Mouse (Mus musculus) spleen, postnatal 10 days (tissue): ENCODE results near the gene Vwf.

Experiments used
- DNase-seq, 2 experiments: peaks; one replicate each; pipeline ENCODE4 v3.0.0; 2021 to 2022; ENCODE audit warnings: low spot score in 2 of 2

The Vwf gene

GRCm38 (mm10) chr6:125586042-125586566 lies 39.5 kb downstream of the Vwf start:
- DNase-seq, result no peak

DNA sequence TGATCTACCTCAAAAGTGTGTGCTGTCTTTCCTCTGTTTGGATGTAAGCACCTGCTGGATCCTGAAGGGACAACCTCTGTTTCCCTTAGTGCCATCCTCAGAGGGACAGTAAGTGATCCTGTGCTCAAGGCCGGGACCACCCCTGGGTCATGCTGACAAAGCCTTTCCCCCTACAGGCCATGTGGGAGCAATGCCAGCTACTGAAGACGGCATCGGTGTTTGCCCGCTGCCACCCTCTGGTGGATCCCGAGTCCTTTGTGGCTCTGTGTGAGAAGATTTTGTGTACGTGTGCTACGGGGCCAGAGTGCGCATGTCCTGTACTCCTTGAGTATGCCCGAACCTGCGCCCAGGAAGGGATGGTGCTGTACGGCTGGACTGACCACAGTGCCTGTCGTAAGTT lies 41.7 kb downstream of the Vwf start:
- no peak for DNase-seq

GRCm38 (mm10) chr6:125589075-125589474 lies 42.5 kb downstream of the Vwf start:
- DNase-seq, result no peak

DNA sequence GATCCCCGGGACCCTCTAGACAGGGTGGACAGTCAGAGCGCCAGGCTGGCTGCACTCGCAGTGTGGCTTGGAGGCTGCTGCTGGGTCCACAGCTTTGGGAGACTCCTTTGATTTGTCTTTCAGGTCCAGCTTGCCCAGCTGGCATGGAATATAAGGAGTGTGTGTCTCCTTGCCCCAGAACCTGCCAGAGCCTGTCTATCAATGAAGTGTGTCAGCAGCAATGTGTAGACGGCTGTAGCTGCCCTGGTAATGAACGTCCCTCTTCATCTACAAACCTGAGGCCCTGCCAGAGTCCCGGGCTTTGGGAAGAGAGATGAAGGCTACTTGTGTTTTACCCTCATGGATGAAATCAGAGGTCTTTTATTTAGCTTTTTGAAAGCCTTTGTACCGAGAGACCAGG lies 43.5 kb downstream of the Vwf start:
- DNase-seq, result no peak

GRCm38 (mm10) chr6:125590471-125590870 lies 43.9 kb downstream of the Vwf start:
- DNase-seq, result no peak

DNA sequence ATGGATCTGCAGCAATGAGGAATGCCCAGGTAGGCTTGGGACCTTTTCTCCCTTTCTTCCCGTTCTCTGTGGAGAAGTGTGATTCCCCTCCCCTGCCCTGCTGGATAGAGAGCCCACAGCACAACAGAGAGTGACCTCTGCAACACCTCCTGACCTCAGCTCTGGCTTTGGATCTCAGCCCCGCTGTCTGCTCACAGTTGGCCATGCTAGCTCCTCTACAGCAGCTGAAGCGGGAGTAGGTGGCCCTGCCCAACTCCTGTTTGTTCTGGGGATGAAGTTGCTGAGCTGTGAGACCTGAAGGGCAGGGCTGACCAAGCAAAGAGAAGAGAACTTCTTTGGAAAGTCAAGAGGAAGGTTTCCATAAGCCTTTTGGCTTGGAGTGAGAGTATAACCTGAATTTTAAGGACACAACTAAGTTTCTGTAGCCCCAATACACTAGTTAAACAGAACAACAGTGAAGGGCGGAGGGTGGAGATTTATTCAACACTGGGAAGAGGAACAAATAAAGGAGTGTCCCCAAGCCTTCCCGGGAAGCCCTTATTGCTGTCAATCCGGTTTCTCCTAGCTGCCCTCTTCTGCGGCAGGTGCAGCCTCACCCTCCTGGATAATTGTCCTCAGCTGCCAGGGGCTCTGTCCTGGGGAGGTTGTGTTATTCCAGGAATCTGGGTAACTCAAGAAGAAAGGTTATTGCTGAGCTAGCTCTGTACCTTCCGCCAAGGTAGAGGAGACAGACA lies 45.2 kb downstream of the Vwf start:
- DNase-seq, result no peak

DNA sequence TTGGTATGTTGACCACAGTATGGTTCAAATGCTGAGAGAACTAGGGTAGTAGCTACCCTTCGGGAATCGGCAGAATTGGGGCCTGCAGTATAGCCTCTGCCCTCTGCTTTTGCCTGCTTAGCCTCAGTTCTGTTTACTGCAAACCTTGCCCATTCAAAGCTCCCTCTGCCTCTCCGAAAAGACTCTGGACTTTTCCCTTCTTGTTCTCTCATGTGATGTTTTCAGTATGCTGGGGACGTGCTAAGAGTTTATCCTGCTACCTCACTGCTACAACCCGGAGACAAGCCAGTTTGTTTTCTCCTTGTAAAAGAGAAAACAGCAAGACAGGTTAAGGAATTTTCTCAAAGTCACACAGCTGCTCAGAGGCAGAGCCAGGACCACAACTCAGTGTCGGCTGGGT lies 46.0 kb downstream of the Vwf start:
- no peak for DNase-seq

DNA sequence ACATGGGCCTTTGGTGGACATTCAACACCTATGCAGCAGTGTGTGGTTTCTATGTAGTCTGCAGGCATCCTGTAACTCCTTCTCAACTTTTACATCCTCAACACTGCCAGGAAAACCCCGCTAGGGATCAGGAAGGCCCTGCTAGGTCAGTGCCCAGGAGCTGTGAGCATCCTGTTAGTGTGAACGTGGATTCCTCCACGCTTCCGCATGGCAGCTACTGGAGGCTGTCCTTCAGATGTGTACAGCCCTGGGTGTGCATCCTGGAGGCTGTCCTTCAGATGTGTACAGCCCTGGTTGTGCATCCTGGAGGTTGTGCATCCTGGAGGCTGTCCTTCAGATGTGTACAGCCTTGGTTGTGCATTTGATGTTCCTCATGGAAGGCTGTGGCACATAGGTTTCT lies 47.7 kb downstream of the Vwf start:
- DNase-seq, result no peak

- DNase-seq, result no peak
Measured at GRCm38 (mm10) chr6:125594825-125595224, 48.3 kb downstream of the Vwf start.

- DNase-seq, result no peak
Measured at GRCm38 (mm10) chr6:125596701-125597318, 50.2 kb downstream of the Vwf start.

GRCm38 (mm10) chr6:125597716-125598115 lies 51.1 kb downstream of the Vwf start:
- no peak for DNase-seq

GRCm38 (mm10) chr6:125600036-125600558 lies 53.5 kb downstream of the Vwf start:
- DNase-seq, result peak; percentile 75 to 83

- DNase-seq, result no peak
Measured at GRCm38 (mm10) chr6:125600669-125601068, 54.1 kb downstream of the Vwf start.

DNA sequence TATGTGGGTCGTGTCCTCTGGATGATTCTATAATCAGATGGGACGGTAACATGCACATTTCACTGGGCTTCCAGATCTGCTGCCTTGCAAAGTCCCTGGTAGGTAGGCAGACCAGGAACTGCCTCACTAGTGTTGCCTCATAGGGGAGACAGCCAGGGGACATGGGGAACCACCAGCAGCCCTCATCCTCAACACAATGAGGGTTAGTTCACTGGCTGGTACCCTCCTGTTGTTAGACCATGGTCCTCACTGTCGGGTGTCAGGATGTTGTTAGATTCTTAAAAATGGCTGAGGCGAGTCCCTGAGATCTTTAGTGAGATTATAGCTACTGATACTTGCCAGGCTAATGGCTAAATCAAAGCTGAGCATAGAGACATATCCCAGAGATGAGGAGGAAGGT lies 54.6 kb downstream of the Vwf start:
- no peak for DNase-seq

DNA sequence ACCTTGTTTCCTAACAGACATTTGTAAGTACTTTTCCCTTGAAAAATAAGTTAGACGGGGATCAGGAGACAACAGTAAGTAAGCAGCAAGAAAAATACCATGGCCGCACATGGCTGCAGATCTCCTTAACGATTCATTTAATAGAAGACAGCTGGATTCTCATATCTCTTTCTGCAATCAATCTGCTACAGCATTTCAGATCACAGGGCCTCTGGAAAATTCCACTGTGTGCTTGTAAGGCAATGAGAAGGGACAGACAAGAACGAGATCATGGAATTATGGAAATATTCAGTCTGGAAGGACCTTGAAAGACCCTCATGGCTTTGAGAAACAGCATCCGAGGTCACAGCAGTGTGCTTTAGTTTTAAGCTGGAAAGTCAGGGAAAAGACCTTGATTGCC lies 55.2 kb downstream of the Vwf start:
- no peak for DNase-seq

DNA sequence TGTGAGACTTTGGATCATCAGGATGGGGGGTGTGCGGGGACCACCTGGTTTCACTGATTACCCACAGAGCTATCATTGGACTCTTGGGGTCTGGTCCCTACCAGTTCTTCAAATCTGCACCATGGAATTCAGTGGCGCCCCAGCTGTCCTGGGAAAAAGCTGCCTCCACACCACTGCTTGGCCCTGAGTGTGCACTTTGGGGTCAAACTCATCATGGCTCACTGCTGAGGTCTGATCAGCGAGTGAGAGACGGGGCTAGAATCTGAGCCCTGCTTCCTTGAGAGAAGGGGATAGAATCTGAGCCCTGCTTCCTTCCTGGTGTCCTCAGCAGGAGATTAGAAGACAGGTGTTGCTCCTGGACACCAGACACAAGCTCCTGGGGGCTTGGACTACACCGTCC lies 55.8 kb downstream of the Vwf start:
- DNase-seq, result no peak

DNA sequence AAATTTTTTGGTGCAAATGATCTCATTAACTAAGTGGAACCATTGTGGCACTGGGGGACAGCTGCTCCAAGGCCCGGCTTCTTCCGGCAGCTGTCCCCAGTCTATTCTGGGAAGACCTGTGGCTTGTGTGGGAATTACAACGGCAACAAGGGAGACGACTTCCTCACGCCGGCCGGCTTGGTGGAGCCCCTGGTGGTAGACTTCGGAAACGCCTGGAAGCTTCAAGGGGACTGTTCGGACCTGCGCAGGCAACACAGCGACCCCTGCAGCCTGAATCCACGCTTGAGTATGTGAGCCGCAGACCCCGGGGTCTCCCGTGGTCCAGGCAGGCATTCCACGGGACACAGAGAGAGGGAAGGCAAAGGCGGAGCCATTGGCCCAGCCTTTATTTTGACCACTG lies 56.7 kb downstream of the Vwf start:
- DNase-seq, result peak; percentile 59 to 86

GRCm38 (mm10) chr6:125603678-125604462 lies 57.3 kb downstream of the Vwf start:
- DNase-seq, result no peak

- DNase-seq, result peak; percentile 30 to 58
Measured at GRCm38 (mm10) chr6:125604463-125605191, 58.1 kb downstream of the Vwf start.

DNA sequence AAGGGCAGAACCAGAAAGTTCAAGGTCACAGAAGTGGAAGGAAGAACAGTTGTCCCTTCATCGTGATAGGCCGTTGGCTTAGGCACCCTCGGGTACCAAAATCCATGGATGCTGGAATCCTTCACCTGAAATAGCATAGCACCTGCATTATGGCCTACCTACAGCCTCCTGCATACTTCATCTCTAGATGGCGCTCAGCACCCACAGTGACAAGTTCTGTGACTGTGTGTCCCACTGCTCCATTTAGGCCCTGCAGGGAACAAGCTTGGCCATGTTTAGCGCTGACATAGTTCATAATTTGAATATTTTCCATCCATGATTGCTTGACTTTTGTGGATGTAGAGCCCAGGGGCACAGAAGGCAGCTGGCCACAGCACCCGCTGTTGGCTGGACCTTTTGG lies 62.5 kb downstream of the Vwf start:
- DNase-seq, result no peak

- no peak for DNase-seq
Measured at GRCm38 (mm10) chr6:125617855-125618254, 71.3 kb downstream of the Vwf start.

DNA sequence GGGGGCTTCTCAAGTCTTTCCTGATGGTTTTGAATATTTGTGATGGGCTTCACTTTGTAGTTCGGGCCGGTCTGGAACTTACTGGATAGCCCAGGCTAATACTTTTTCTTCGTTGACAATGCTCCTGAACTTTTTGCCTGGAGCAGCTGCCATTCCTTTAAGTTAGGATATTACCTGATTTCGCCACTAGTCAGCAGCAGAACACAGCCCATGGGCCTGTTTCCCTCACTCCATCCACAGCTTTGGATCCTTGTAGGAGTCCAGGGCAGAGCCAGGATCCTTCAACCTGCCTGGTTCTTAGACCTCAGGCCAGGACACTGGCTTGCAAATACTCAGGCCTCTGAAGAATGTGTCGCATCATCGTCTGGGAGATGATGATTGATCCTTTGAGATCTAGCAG lies 74.2 kb downstream of the Vwf start:
- DNase-seq, result no peak
